In the genomic region with DNA sequence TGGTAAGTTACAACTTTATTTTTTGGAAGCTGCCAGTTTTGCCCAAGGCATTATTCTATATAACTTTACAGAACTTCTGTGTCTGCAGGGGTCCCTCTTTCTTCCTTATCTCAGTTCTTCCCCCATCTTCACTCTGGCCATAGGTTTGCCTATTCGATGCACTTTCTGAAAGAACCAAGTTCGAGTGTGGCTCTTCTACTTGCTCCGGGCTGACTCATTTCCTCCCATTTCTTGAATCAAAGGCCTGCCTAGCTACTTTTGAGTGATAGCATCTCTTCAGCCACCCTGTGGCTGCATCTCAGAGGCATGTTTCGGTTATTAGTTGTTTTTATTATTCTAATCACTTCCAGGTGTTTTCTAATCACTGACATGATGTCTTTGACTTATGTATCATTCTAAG, we compare ENCODE assay signal across 8 mouse cellular contexts. TPM values are rescaled to one million over a fixed set of nuclear protein-coding genes. Genes with fewer than 3 reads are reported as not detected.
A peak's percentile ranks its signal among the peaks of the same experiment; 100 is the strongest.
DNase-seq lines count a peak whose midpoint lies in the region; ATAC-seq lines count a peak whose summit lies in the region.

No protein-coding gene starts in this region.

- no peak for DNase-seq in forebrain, embryonic 10.5 days (ENCODE audit: extremely low spot score, low spot score)
- DNase-seq in limb, embryonic 11.5 days (ENCODE audit: low spot score), result peak; percentile 26
- DNase-seq in gastrocnemius, postnatal 36 days, result no peak
- DNase-seq in thymus, postnatal 10 days (ENCODE audit: low spot score in 2 of 2), result no peak

- H3K9ac ChIP-seq in limb, embryonic 11.5 days (ENCODE audit: low read length), result no peak overlapping the region
- no peak overlapping the region for H3K9ac ChIP-seq in stomach, embryonic 15.5 days

- H3K36me3 ChIP-seq in megakaryocyte, embryonic 14.5 days (replicated peaks; ENCODE audit: low read length), result peaks cover 33% of the 10 kb centered on the region
- H3K36me3 ChIP-seq in forebrain, embryonic 10.5 days (replicated peaks), result peaks cover 9% of the 10 kb centered on the region
- H3K36me3 ChIP-seq in limb, embryonic 11.5 days (ENCODE audit: control insufficient read depth, insufficient read depth, low read length), result no peaks in the 10 kb centered on the region
- no peaks in the 10 kb centered on the region for H3K36me3 ChIP-seq in stomach, embryonic 15.5 days

- 71% methylated on average over 4 of the region's 4 CpGs for WGBS in forebrain, embryonic 10.5 days
- 40% methylated on average over 4 of the region's 4 CpGs for WGBS in limb, embryonic 11.5 days
- 42% methylated on average over 4 of the region's 4 CpGs for WGBS in stomach, embryonic 15.5 days

- no peak for ATAC-seq in megakaryocyte, adult 5-6 weeks (ENCODE audit: poor library complexity, severe bottlenecking)
- no peak for ATAC-seq in limb, embryonic 11.5 days (ENCODE audit: insufficient number of reproducible peaks, low FRiP score, low TSS enrichment, low read depth)
- ATAC-seq in stomach, embryonic 15.5 days (ENCODE audit: insufficient read depth, low FRiP score, low read depth), result no peak
- ATAC-seq in frontal cortex, adult (ENCODE audit: low TSS enrichment), result no peak

- peaks cover 55% of the 10 kb centered on the region for H3K4me1 ChIP-seq in megakaryocyte, embryonic 14.5 days
- peaks cover 24% of the 10 kb centered on the region for H3K4me1 ChIP-seq in forebrain, embryonic 10.5 days
- 0 out of 2 replicates have a peak, but pooled peaks cover 3% of the 10 kb centered on the region for H3K4me1 ChIP-seq in limb, embryonic 11.5 days (ENCODE audit: control insufficient read depth, insufficient read depth, low read length)
- peaks cover 11% of the 10 kb centered on the region; the same call in 1 of the 2 replicates for H3K4me1 ChIP-seq in stomach, embryonic 15.5 days

- peaks cover 8% of the 10 kb centered on the region for H3K9me3 ChIP-seq in megakaryocyte, embryonic 14.5 days
- no peaks in the 10 kb centered on the region for H3K9me3 ChIP-seq in forebrain, embryonic 10.5 days
- H3K9me3 ChIP-seq in limb, embryonic 11.5 days (ENCODE audit: control insufficient read depth, low read length), result no peaks in the 10 kb centered on the region
- no peaks in the 10 kb centered on the region for H3K9me3 ChIP-seq in stomach, embryonic 15.5 days

- no peak overlapping the region for H3K27ac ChIP-seq in forebrain, embryonic 10.5 days
- H3K27ac ChIP-seq in limb, embryonic 11.5 days (replicated peaks; ENCODE audit: low read depth, low read length), result no peak overlapping the region
- H3K27ac ChIP-seq in stomach, embryonic 15.5 days, result peak overlapping the region; percentile 90; the same call in 1 of the 2 replicates

- H3K4me3 ChIP-seq in megakaryocyte, embryonic 14.5 days (replicated peaks), result peak overlapping the region; percentile 96
- H3K4me3 ChIP-seq in forebrain, embryonic 10.5 days, result peak overlapping the region; percentile 88
- H3K4me3 ChIP-seq in limb, embryonic 11.5 days (ENCODE audit: low read depth, low read length), result peak overlapping the region; percentile 80
- H3K4me3 ChIP-seq in stomach, embryonic 15.5 days (replicated peaks), result peak overlapping the region; percentile 76

- intact Hi-C loops in gastrocnemius, postnatal 36 days (cut with DNase I), result no loop called here

- peak overlapping the region; percentile 65 for H3K4me2 ChIP-seq in limb, embryonic 11.5 days (ENCODE audit: low read depth, severe bottlenecking)
- H3K4me2 ChIP-seq in stomach, embryonic 15.5 days, result peak overlapping the region; percentile 65

- H3K27me3 ChIP-seq in megakaryocyte, embryonic 14.5 days (replicated peaks), result no peaks in the 10 kb centered on the region
- peaks cover 15% of the 10 kb centered on the region for H3K27me3 ChIP-seq in forebrain, embryonic 10.5 days (ENCODE audit: poor library complexity, severe bottlenecking)
- no peaks in the 10 kb centered on the region for H3K27me3 ChIP-seq in limb, embryonic 11.5 days (ENCODE audit: control insufficient read depth, insufficient read depth, low read length)
- no peaks in the 10 kb centered on the region for H3K27me3 ChIP-seq in stomach, embryonic 15.5 days (replicated peaks)

RNA-seq across cellular contexts. Expression of a gene that starts 1.1 kb away (rescaled TPM):
- 6.3 and 10.0 TPM in 2 replicates for polyA plus RNA-seq in megakaryocyte, embryonic 14.5 days (2012; ENCODE audit: insufficient read depth, low replicate concordance)
- 79.2 and 86.8 TPM in 2 replicates for total RNA-seq in megakaryocyte, adult 5-6 weeks (2015)
- total RNA-seq in megakaryocyte, adult 5-6 weeks (2017), result 87.0 and 90.7 TPM in 2 replicates
- 24.7 and 25.5 TPM in 2 replicates for polyA plus RNA-seq in forebrain, embryonic 10.5 days (2016; fragmentation: Nextera tagmentation; extraction: Ambion mirVana)
- 36.3 and 38.3 TPM in 2 replicates for polyA plus RNA-seq in limb, embryonic 11.5 days (2014; fragmentation: Nextera tagmentation; extraction: Ambion mirVana)
- 35.5 and 40.2 TPM in 2 replicates for polyA plus RNA-seq in stomach, embryonic 15.5 days (2015; fragmentation: Nextera tagmentation; extraction: Ambion mirVana)
- total RNA-seq in gastrocnemius, postnatal 36 days (2021), result 1 to 10 TPM; 2.5 to 3.0 TPM

RNA-seq across cellular contexts. Expression of a gene that starts 43.8 kb away (rescaled TPM):
- not detected in 2 replicates for polyA plus RNA-seq in megakaryocyte, embryonic 14.5 days (2012; ENCODE audit: insufficient read depth, low replicate concordance)
- not detected in 2 replicates for total RNA-seq in megakaryocyte, adult 5-6 weeks (2015)
- total RNA-seq in megakaryocyte, adult 5-6 weeks (2017), result not detected in 2 replicates
- not detected in 2 replicates for polyA plus RNA-seq in forebrain, embryonic 10.5 days (2016; fragmentation: Nextera tagmentation; extraction: Ambion mirVana)
- polyA plus RNA-seq in limb, embryonic 11.5 days (2014; fragmentation: Nextera tagmentation; extraction: Ambion mirVana), result not detected in 2 replicates
- polyA plus RNA-seq in stomach, embryonic 15.5 days (2015; fragmentation: Nextera tagmentation; extraction: Ambion mirVana), result not detected in 2 replicates
- not detected for total RNA-seq in gastrocnemius, postnatal 36 days (2021)
